Mouse (Mus musculus): Measurements from ENCODE around the gene Lpp.

- TF ChIP-seq CTCF (IDR thresholded peaks at IDR 0.05; ENCODE audit: low read depth, low read length) (no peak), POLR2AphosphoS5 (IDR thresholded peaks at IDR 0.05; ENCODE audit: insufficient replicate concordance, low read depth, low read length) (no peak), GATA1 (IDR thresholded peaks at IDR 0.05; ENCODE audit: borderline replicate concordance, low read length) (no peak), TAL1 (conservative IDR thresholded peaks at IDR 0.05; ENCODE audit: low read depth, low read length) (no peak)
These were observed 48.0 kb downstream of the Lpp start for GRCm38 (mm10) chr16:24441338-24441737.
